Mouse (Mus musculus): ENCODE measurements at regions not wholly inside any gene's neighbourhood (a gene's known extent, or its start where the extent isn't known, plus 50 kb on each side); places are given as distances from the start of the nearest gene placed in this dataset.

DNA sequence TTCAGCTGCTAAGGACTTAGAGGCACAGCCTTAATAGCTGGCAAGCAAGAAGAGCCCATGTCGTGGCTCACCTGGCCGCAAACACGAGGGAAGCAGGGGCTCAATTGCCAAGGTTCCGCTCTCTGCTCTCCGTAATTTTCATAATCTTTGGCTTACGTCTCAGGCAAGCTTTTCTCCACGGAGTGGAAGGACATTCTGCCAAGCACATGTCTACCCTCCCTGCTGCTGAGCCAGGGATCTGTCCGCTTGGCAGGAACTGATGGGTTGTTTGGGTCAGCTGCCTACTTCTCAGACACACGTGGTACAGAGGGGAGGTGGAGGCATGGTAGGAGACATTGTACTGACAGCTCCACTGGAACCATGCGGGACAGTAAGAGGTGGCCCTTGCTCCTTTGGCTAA lies 61.7 kb upstream of the Zbtb40 start:
- TF ChIP-seq MAFK (IDR thresholded peaks at IDR 0.05; ENCODE audit: insufficient read depth, low read depth, low read length): no peak
- TF ChIP-seq ZNF384 (IDR thresholded peaks at IDR 0.05; ENCODE audit: low read depth, low read length): no peak
